Mouse (Mus musculus): ENCODE measurements around the gene Xaf1. TPM values are rescaled to one million over a fixed set of nuclear protein-coding genes. Genes with fewer than 3 reads are reported as not detected.

The Xaf1 gene
- polyA plus RNA-seq, 1 experiment from 2014 or later = 1.9 TPM

- Histone ChIP-seq H3K9me3 (ENCODE audit: control insufficient read depth, low read length) (no peaks in the 10 kb centered on the region), H3K9ac (ENCODE audit: low read length) (no peak overlapping the region), H3K4me3 (ENCODE audit: low read depth, low read length) (no peak overlapping the region), H3K36me3 (ENCODE audit: control insufficient read depth, insufficient read depth, low read length) (no peaks in the 10 kb centered on the region), H3K4me2 (ENCODE audit: low read depth, severe bottlenecking) (no peak overlapping the region), H3K4me1 (ENCODE audit: control insufficient read depth, insufficient read depth, low read length) (no peaks in the 10 kb centered on the region), H3K27me3 (ENCODE audit: control insufficient read depth, insufficient read depth, low read length) (no peaks in the 10 kb centered on the region), H3K27ac (replicated peaks; ENCODE audit: low read depth, low read length) (no peak overlapping the region)
- ATAC-seq (ENCODE audit: insufficient number of reproducible peaks, low FRiP score, low TSS enrichment, low read depth) (no peak), DNase-seq (ENCODE audit: low spot score) (no peak)
- WGBS = 84% methylated on average over 5 of the region's 5 CpGs
These were observed 20.1 kb upstream of the Xaf1 start for GRCm38 (mm10) chr11:72281143-72281851.

- WGBS = 75% methylated on average over 5 of the region's 5 CpGs
- Histone ChIP-seq H3K27me3 (ENCODE audit: control insufficient read depth, insufficient read depth, low read length) (no peaks in the 10 kb centered on the region), H3K36me3 (ENCODE audit: control insufficient read depth, insufficient read depth, low read length) (no peaks in the 10 kb centered on the region), H3K9ac (ENCODE audit: low read length) (no peak overlapping the region), H3K4me1 (ENCODE audit: control insufficient read depth, insufficient read depth, low read length) (no peaks in the 10 kb centered on the region), H3K27ac (replicated peaks; ENCODE audit: low read depth, low read length) (no peak overlapping the region), H3K9me3 (ENCODE audit: control insufficient read depth, low read length) (no peaks in the 10 kb centered on the region), H3K4me2 (ENCODE audit: low read depth, severe bottlenecking) (no peak overlapping the region), H3K4me3 (ENCODE audit: low read depth, low read length) (no peak overlapping the region)
- ATAC-seq (ENCODE audit: insufficient number of reproducible peaks, low FRiP score, low TSS enrichment, low read depth) = no peak
- DNase-seq (ENCODE audit: low spot score) = no peak
These were observed 19.5 kb upstream of the Xaf1 start for GRCm38 (mm10) chr11:72281852-72282400.

GRCm38 (mm10) chr11:72283486-72284224 lies 17.8 kb upstream of the Xaf1 start:
- Histone ChIP-seq H3K36me3 (ENCODE audit: control insufficient read depth, insufficient read depth, low read length) (no peaks in the 10 kb centered on the region), H3K9ac (ENCODE audit: low read length) (no peak overlapping the region), H3K4me1 (ENCODE audit: control insufficient read depth, insufficient read depth, low read length) (no peaks in the 10 kb centered on the region), H3K4me2 (ENCODE audit: low read depth, severe bottlenecking) (no peak overlapping the region), H3K9me3 (ENCODE audit: control insufficient read depth, low read length) (no peaks in the 10 kb centered on the region), H3K27ac (replicated peaks; ENCODE audit: low read depth, low read length) (no peak overlapping the region), H3K4me3 (ENCODE audit: low read depth, low read length) (no peak overlapping the region), H3K27me3 (ENCODE audit: control insufficient read depth, insufficient read depth, low read length) (no peaks in the 10 kb centered on the region)
- no peak for ATAC-seq (ENCODE audit: insufficient number of reproducible peaks, low FRiP score, low TSS enrichment, low read depth)
- WGBS = 91% methylated on average over 16 of the region's 16 CpGs
- DNase-seq (ENCODE audit: low spot score) = no peak

- Histone ChIP-seq H3K36me3 (ENCODE audit: control insufficient read depth, insufficient read depth, low read length) (no peaks in the 10 kb centered on the region), H3K9me3 (ENCODE audit: control insufficient read depth, low read length) (no peaks in the 10 kb centered on the region), H3K27ac (replicated peaks; ENCODE audit: low read depth, low read length) (no peak overlapping the region), H3K4me3 (ENCODE audit: low read depth, low read length) (no peak overlapping the region), H3K4me2 (ENCODE audit: low read depth, severe bottlenecking) (no peak overlapping the region), H3K9ac (ENCODE audit: low read length) (no peak overlapping the region), H3K4me1 (ENCODE audit: control insufficient read depth, insufficient read depth, low read length) (no peaks in the 10 kb centered on the region), H3K27me3 (ENCODE audit: control insufficient read depth, insufficient read depth, low read length) (no peaks in the 10 kb centered on the region)
- no peak for DNase-seq (ENCODE audit: low spot score)
- 81% methylated on average over 14 of the region's 14 CpGs for WGBS
- no peak for ATAC-seq (ENCODE audit: insufficient number of reproducible peaks, low FRiP score, low TSS enrichment, low read depth)
These were observed 16.8 kb upstream of the Xaf1 start for GRCm38 (mm10) chr11:72284532-72285182.

- Histone ChIP-seq H3K36me3 (ENCODE audit: control insufficient read depth, insufficient read depth, low read length) (no peaks in the 10 kb centered on the region), H3K4me2 (ENCODE audit: low read depth, severe bottlenecking) (no peak overlapping the region), H3K4me3 (ENCODE audit: low read depth, low read length) (no peak overlapping the region), H3K9me3 (ENCODE audit: control insufficient read depth, low read length) (no peaks in the 10 kb centered on the region), H3K27ac (replicated peaks; ENCODE audit: low read depth, low read length) (no peak overlapping the region), H3K4me1 (ENCODE audit: control insufficient read depth, insufficient read depth, low read length) (no peaks in the 10 kb centered on the region), H3K9ac (ENCODE audit: low read length) (no peak overlapping the region), H3K27me3 (ENCODE audit: control insufficient read depth, insufficient read depth, low read length) (no peaks in the 10 kb centered on the region)
- ATAC-seq (ENCODE audit: insufficient number of reproducible peaks, low FRiP score, low TSS enrichment, low read depth) (no peak), DNase-seq (ENCODE audit: low spot score) (no peak)
- 78% methylated on average over 6 of the region's 6 CpGs for WGBS
These were observed 15.4 kb upstream of the Xaf1 start for GRCm38 (mm10) chr11:72285971-72286480.

GRCm38 (mm10) chr11:72286651-72287050 lies 14.8 kb upstream of the Xaf1 start:
- no peak overlapping the region for H3K27ac ChIP-seq (replicated peaks; ENCODE audit: low read depth, low read length)
- ATAC-seq (ENCODE audit: insufficient number of reproducible peaks, low FRiP score, low TSS enrichment, low read depth) (no peak), DNase-seq (ENCODE audit: low spot score) (no peak)
- no peaks in the 10 kb centered on the region for H3K4me1 ChIP-seq (ENCODE audit: control insufficient read depth, insufficient read depth, low read length)
- H3K4me3 ChIP-seq (ENCODE audit: low read depth, low read length) = no peak overlapping the region
- WGBS = 82% methylated on average over 3 of the region's 3 CpGs
- no peaks in the 10 kb centered on the region for H3K36me3 ChIP-seq (ENCODE audit: control insufficient read depth, insufficient read depth, low read length)
- H3K9ac ChIP-seq (ENCODE audit: low read length) = no peak overlapping the region
- H3K27me3 ChIP-seq (ENCODE audit: control insufficient read depth, insufficient read depth, low read length) = no peaks in the 10 kb centered on the region
- H3K9me3 ChIP-seq (ENCODE audit: control insufficient read depth, low read length) = no peaks in the 10 kb centered on the region
- no peak overlapping the region for H3K4me2 ChIP-seq (ENCODE audit: low read depth, severe bottlenecking)

- Histone ChIP-seq H3K36me3 (ENCODE audit: control insufficient read depth, insufficient read depth, low read length) (no peaks in the 10 kb centered on the region), H3K27me3 (ENCODE audit: control insufficient read depth, insufficient read depth, low read length) (no peaks in the 10 kb centered on the region), H3K4me2 (ENCODE audit: low read depth, severe bottlenecking) (no peak overlapping the region), H3K27ac (replicated peaks; ENCODE audit: low read depth, low read length) (no peak overlapping the region), H3K4me3 (ENCODE audit: low read depth, low read length) (no peak overlapping the region), H3K9me3 (ENCODE audit: control insufficient read depth, low read length) (no peaks in the 10 kb centered on the region), H3K4me1 (ENCODE audit: control insufficient read depth, insufficient read depth, low read length) (no peaks in the 10 kb centered on the region), H3K9ac (ENCODE audit: low read length) (no peak overlapping the region)
- DNase-seq (ENCODE audit: low spot score) (no peak), ATAC-seq (ENCODE audit: insufficient number of reproducible peaks, low FRiP score, low TSS enrichment, low read depth) (no peak)
- WGBS = 100% methylated on average over 2 of the region's 2 CpGs
These were observed 14.3 kb upstream of the Xaf1 start for GRCm38 (mm10) chr11:72287126-72287525.

- no peak for ATAC-seq (ENCODE audit: insufficient number of reproducible peaks, low FRiP score, low TSS enrichment, low read depth)
- no peaks in the 10 kb centered on the region for H3K27me3 ChIP-seq (ENCODE audit: control insufficient read depth, insufficient read depth, low read length)
- H3K9me3 ChIP-seq (ENCODE audit: control insufficient read depth, low read length) = no peaks in the 10 kb centered on the region
- H3K36me3 ChIP-seq (ENCODE audit: control insufficient read depth, insufficient read depth, low read length) = no peaks in the 10 kb centered on the region
- no peak for DNase-seq (ENCODE audit: low spot score)
- no peak overlapping the region for H3K9ac ChIP-seq (ENCODE audit: low read length)
- WGBS = 96% methylated on average over 3 of the region's 3 CpGs
- H3K27ac ChIP-seq (replicated peaks; ENCODE audit: low read depth, low read length) = no peak overlapping the region
- H3K4me1 ChIP-seq (ENCODE audit: control insufficient read depth, insufficient read depth, low read length) = no peaks in the 10 kb centered on the region
- H3K4me3 ChIP-seq (ENCODE audit: low read depth, low read length) = no peak overlapping the region
- H3K4me2 ChIP-seq (ENCODE audit: low read depth, severe bottlenecking) = no peak overlapping the region
These were observed 13.9 kb upstream of the Xaf1 start for GRCm38 (mm10) chr11:72287543-72287942.

All from limb, embryonic 11.5 days (tissue).